Mouse (Mus musculus): ENCODE measurements around the gene Aak1.
"Not testable (repeated sequence)": the region's sequence is repeated elsewhere in the genome, so short reads cannot be mapped to it uniquely, and the experiment has no call there.

Aak1 gene

GRCm38 (mm10) chr6:87008887-87009286, 159.6 kb downstream of the Aak1 start, which contains the start of gene Nfu1:
Gene Nfu1, plus strand, starts transcription at chr6:87009236.
- DNase-seq (ENCODE audit: inconsistent age in 2 of 2, low spot score in 1 of 2): no peak

GRCm38 (mm10) chr6:87009692-87010328, 160.5 kb downstream of the Aak1 start:
- DNase-seq (ENCODE audit: inconsistent age in 2 of 2, low spot score in 1 of 2): peak; percentile 96 to 98

GRCm38 (mm10) chr6:87016916-87017315, 167.6 kb downstream of the Aak1 start:
- peak in 1 of 2 experiments; percentile 80 for DNase-seq (ENCODE audit: inconsistent age in 2 of 2, low spot score in 1 of 2)

GRCm38 (mm10) chr6:87018874-87019273, 169.6 kb downstream of the Aak1 start:
- DNase-seq (ENCODE audit: inconsistent age in 2 of 2, low spot score in 1 of 2): no peak

GRCm38 (mm10) chr6:87021791-87022190, 172.5 kb downstream of the Aak1 start:
- no peak for DNase-seq (ENCODE audit: inconsistent age in 2 of 2, low spot score in 1 of 2)

GRCm38 (mm10) chr6:87026980-87027379, 177.7 kb downstream of the Aak1 start:
- DNase-seq (ENCODE audit: inconsistent age in 2 of 2, low spot score in 1 of 2): peak in 1 of 2 experiments; percentile 82

- DNase-seq (ENCODE audit: inconsistent age in 2 of 2, low spot score in 1 of 2): peak; percentile 40 to 83
Observed at GRCm38 (mm10) chr6:87028881-87029280, 179.6 kb downstream of the Aak1 start.

- DNase-seq (ENCODE audit: inconsistent age in 2 of 2, low spot score in 1 of 2): peak in 1 of 2 experiments; percentile 24
Observed at GRCm38 (mm10) chr6:87031310-87031709, 182.0 kb downstream of the Aak1 start.

- peak in 1 of 2 experiments; percentile 50 for DNase-seq (ENCODE audit: inconsistent age in 2 of 2, low spot score in 1 of 2)
Observed at GRCm38 (mm10) chr6:87032401-87032800, 183.1 kb downstream of the Aak1 start.

- no peak for DNase-seq (ENCODE audit: inconsistent age in 2 of 2, low spot score in 1 of 2)
Observed at GRCm38 (mm10) chr6:87034395-87034794, 185.1 kb downstream of the Aak1 start.

GRCm38 (mm10) chr6:87037826-87038620, 188.7 kb downstream of the Aak1 start:
- DNase-seq (ENCODE audit: inconsistent age in 2 of 2, low spot score in 1 of 2): peak; percentile 57 to 76

GRCm38 (mm10) chr6:87039161-87039560, 189.8 kb downstream of the Aak1 start:
- no peak for DNase-seq (ENCODE audit: inconsistent age in 2 of 2, low spot score in 1 of 2)

GRCm38 (mm10) chr6:87040971-87041370, 191.7 kb downstream of the Aak1 start:
- DNase-seq (ENCODE audit: inconsistent age in 2 of 2, low spot score in 1 of 2): peak; percentile 57 to 76

GRCm38 (mm10) chr6:87041431-87041830, 192.1 kb downstream of the Aak1 start:
- no peak for DNase-seq (ENCODE audit: inconsistent age in 2 of 2, low spot score in 1 of 2)

- DNase-seq (ENCODE audit: inconsistent age in 2 of 2, low spot score in 1 of 2): no peak
Observed at GRCm38 (mm10) chr6:87042004-87042336, 192.7 kb downstream of the Aak1 start.

GRCm38 (mm10) chr6:87042337-87043130, 193.2 kb downstream of the Aak1 start, which contains the start of gene Gfpt1:
Gene Gfpt1, plus strand, starts transcription at chr6:87042846.
- peak; percentile 97 to 99 for DNase-seq (ENCODE audit: inconsistent age in 2 of 2, low spot score in 1 of 2)

GRCm38 (mm10) chr6:87043131-87043516, 193.8 kb downstream of the Aak1 start:
- no peak for DNase-seq (ENCODE audit: inconsistent age in 2 of 2, low spot score in 1 of 2)

- no peak for DNase-seq (ENCODE audit: inconsistent age in 2 of 2, low spot score in 1 of 2)
Observed at GRCm38 (mm10) chr6:87044895-87045294, 195.6 kb downstream of the Aak1 start.

- DNase-seq (ENCODE audit: inconsistent age in 2 of 2, low spot score in 1 of 2): no peak
Observed at GRCm38 (mm10) chr6:87045507-87045906, 196.2 kb downstream of the Aak1 start.

GRCm38 (mm10) chr6:87048712-87049111, 199.4 kb downstream of the Aak1 start:
- DNase-seq (ENCODE audit: inconsistent age in 2 of 2, low spot score in 1 of 2): not testable (repeated sequence)

GRCm38 (mm10) chr6:87051886-87052425, 202.6 kb downstream of the Aak1 start:
- DNase-seq (ENCODE audit: inconsistent age in 2 of 2, low spot score in 1 of 2): no peak
